Comparison of ENCODE assay signal across 31 mouse cellular contexts in the genomic region with DNA sequence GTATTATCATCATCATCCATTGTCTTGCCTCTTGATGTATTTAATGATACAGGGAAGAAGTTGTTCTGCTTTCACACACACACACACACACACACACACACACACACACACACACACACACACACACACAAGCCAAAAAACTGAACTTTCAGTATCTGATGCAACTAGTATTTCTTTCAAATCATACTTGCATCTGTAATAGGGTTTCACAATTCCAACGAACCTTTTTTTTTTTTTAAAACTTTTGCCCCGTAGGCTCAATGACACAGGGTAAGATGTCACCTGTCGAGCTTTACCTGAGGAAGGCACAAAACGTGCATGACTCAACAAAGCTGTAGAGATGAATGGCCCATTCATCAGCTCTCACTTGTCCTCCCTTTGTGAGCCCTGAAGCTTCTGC. TPM values are rescaled to one million over a fixed set of nuclear protein-coding genes. Genes with fewer than 3 reads are reported as not detected.
DNase-seq lines count a peak whose midpoint lies in the region; ATAC-seq and TF ChIP-seq lines count a peak whose summit lies in the region.
"Had no signal": no experiment of that assay in that cellular context is flagged by ENCODE, and none has a peak within 500 bp of the region (broad histone marks: within the 10 kb centered on the region; RNA-seq: fewer than 3 reads in every experiment).

No protein-coding gene starts in this region.

- H3K9me3 ChIP-seq in forebrain, embryonic 12.5 days = no peaks in the 10 kb centered on the region
- H3K9me3 ChIP-seq in forebrain, embryonic 14.5 days (replicated peaks; ENCODE audit: control insufficient read depth, low read length) = no peaks in the 10 kb centered on the region
- no peaks in the 10 kb centered on the region for H3K9me3 ChIP-seq in MEL (replicated peaks; ENCODE audit: insufficient read depth, low read length)
- H3K9me3 ChIP-seq in kidney, embryonic 14.5 days (ENCODE audit: control insufficient read depth, low read length) = no peaks in the 10 kb centered on the region
- H3K9me3 ChIP-seq: heart, embryonic 10.5 days; heart, embryonic 13.5 days had no signal

- no peak for TF ChIP-seq POLR2A in MEL (IDR thresholded peaks at IDR 0.05; ENCODE audit: control insufficient read depth in 1 of 2, insufficient read depth in 1 of 2, low read depth in 1 of 2, low read length in 2 of 2, poor library complexity in 1 of 2)

- H3K27ac ChIP-seq in forebrain, embryonic 12.5 days = 0 out of 2 replicates have a peak overlapping the region, but pooled peaks have one; percentile 79
- H3K27ac ChIP-seq in forebrain, embryonic 14.5 days (ENCODE audit: low read depth, low read length) = no peak overlapping the region
- no peak overlapping the region for H3K27ac ChIP-seq in MEL (ENCODE audit: control insufficient read depth, low read depth, low read length)
- H3K27ac ChIP-seq in kidney, embryonic 14.5 days (ENCODE audit: low read depth, low read length) = no peak overlapping the region
- H3K27ac ChIP-seq: gastrocnemius, adult 2 months; heart, adult 2 months; heart, embryonic 10.5 days; heart, embryonic 13.5 days; hindbrain, embryonic 14.5 days; hindbrain, postnatal 0 days had no signal

- H3K4me2 ChIP-seq in forebrain, embryonic 12.5 days = 0 out of 2 replicates have a peak overlapping the region, but pooled peaks have one; percentile 15
- no peak overlapping the region for H3K4me2 ChIP-seq in forebrain, embryonic 14.5 days (ENCODE audit: low read length)
- H3K4me2 ChIP-seq in kidney, embryonic 14.5 days (replicated peaks; ENCODE audit: low read depth, low read length) = no peak overlapping the region

- no peak overlapping the region for H3K4me3 ChIP-seq in forebrain, embryonic 12.5 days (replicated peaks)
- no peak overlapping the region for H3K4me3 ChIP-seq in forebrain, embryonic 14.5 days (ENCODE audit: low read depth, low read length)
- no peak overlapping the region for H3K4me3 ChIP-seq in MEL (ENCODE audit: control insufficient read depth in 1 of 2, insufficient read depth in 1 of 2, low read depth in 2 of 2, low read length in 2 of 2)
- H3K4me3 ChIP-seq in kidney, embryonic 14.5 days (ENCODE audit: low read length) = no peak overlapping the region
- H3K4me3 ChIP-seq: gastrocnemius, adult 2 months; heart, adult 2 months; heart, embryonic 13.5 days had no signal

- H3K9ac ChIP-seq in forebrain, embryonic 12.5 days = no peak overlapping the region
- H3K9ac ChIP-seq in forebrain, embryonic 14.5 days (ENCODE audit: low read length) = no peak overlapping the region
- peak overlapping the region; percentile 20; the same call in 1 of the 2 replicates for H3K9ac ChIP-seq in MEL (ENCODE audit: control insufficient read depth, low read depth, low read length, poor library complexity, severe bottlenecking)
- no peak overlapping the region for H3K9ac ChIP-seq in kidney, embryonic 14.5 days (ENCODE audit: low read depth, low read length)
- H3K9ac ChIP-seq: forebrain, postnatal 0 days; heart, embryonic 13.5 days; hindbrain, embryonic 14.5 days had no signal

- 9% methylated on average over 4 of the region's 4 CpGs for WGBS in forebrain, embryonic 12.5 days
- 6% methylated on average over 4 of the region's 4 CpGs for WGBS in forebrain, embryonic 14.5 days
- WGBS in kidney, embryonic 14.5 days = 61% methylated on average over 4 of the region's 4 CpGs

- ATAC-seq in forebrain, embryonic 12.5 days (ENCODE audit: low FRiP score) = no peak
- no peak for ATAC-seq in forebrain, embryonic 14.5 days
- ATAC-seq in granulocyte monocyte progenitor cell, adult 5-6 weeks (replicated peaks; ENCODE audit: poor library complexity, severe bottlenecking) = peak; percentile 31
- ATAC-seq in kidney, embryonic 14.5 days (ENCODE audit: low FRiP score, low TSS enrichment) = no peak
- ATAC-seq: forebrain, postnatal 0 days; hindbrain, postnatal 0 days; inflammation-experienced regulatory T-cells, adult 6 months; intestine, embryonic 16.5 days; Patski had no signal

- H3K4me1 ChIP-seq in forebrain, embryonic 12.5 days = peaks cover 44% of the 10 kb centered on the region
- peaks cover 9% of the 10 kb centered on the region for H3K4me1 ChIP-seq in forebrain, embryonic 14.5 days (ENCODE audit: control insufficient read depth, insufficient read depth, low read length)
- peaks cover 0 to 25% of the 10 kb centered on the region in 2 experiments; a peak in 3 of 4 replicates for H3K4me1 ChIP-seq in MEL (ENCODE audit: control insufficient read depth in 1 of 2, insufficient read depth in 2 of 2, low read length in 2 of 2)
- peaks cover 5% of the 10 kb centered on the region; the same call in 1 of the 2 replicates for H3K4me1 ChIP-seq in kidney, embryonic 14.5 days (ENCODE audit: control insufficient read depth, insufficient read depth, low read length)

- no peaks in the 10 kb centered on the region for H3K36me3 ChIP-seq in forebrain, embryonic 12.5 days (replicated peaks)
- H3K36me3 ChIP-seq in forebrain, embryonic 14.5 days (ENCODE audit: control insufficient read depth, insufficient read depth, low read length) = no peaks in the 10 kb centered on the region
- peaks cover 3 to 13% of the 10 kb centered on the region in 2 experiments for H3K36me3 ChIP-seq in MEL (ENCODE audit: control insufficient read depth in 1 of 2, insufficient read depth in 2 of 2, low read length in 2 of 2)
- H3K36me3 ChIP-seq in kidney, embryonic 14.5 days (ENCODE audit: control insufficient read depth, insufficient read depth, low read length) = 0 out of 2 replicates have a peak, but pooled peaks cover 3% of the 10 kb centered on the region

- H3K27me3 ChIP-seq in forebrain, embryonic 12.5 days = no peaks in the 10 kb centered on the region
- H3K27me3 ChIP-seq in forebrain, embryonic 14.5 days (replicated peaks; ENCODE audit: control insufficient read depth, insufficient read depth, low read length) = no peaks in the 10 kb centered on the region
- no peaks in the 10 kb centered on the region for H3K27me3 ChIP-seq in MEL (ENCODE audit: control insufficient read depth in 1 of 2, insufficient read depth in 2 of 2, low read length in 2 of 2)
- H3K27me3 ChIP-seq in kidney, embryonic 14.5 days (ENCODE audit: control insufficient read depth, insufficient read depth, low read length) = no peaks in the 10 kb centered on the region
- H3K27me3 ChIP-seq: heart, embryonic 13.5 days; Patski had no signal

- H3K79me2 ChIP-seq in MEL (ENCODE audit: control insufficient read depth, insufficient read depth, low read length, poor library complexity) = peaks cover 3% of the 10 kb centered on the region

- TF ChIP-seq EP300 in MEL (IDR thresholded peaks at IDR 0.05; ENCODE audit: low read depth in 1 of 2, low read length in 2 of 2) = no peak

- TF ChIP-seq CTCF in MEL (IDR thresholded peaks at IDR 0.05 in 2 of 3, conservative IDR thresholded peaks at IDR 0.05 in 1 of 3; ENCODE audit: control insufficient read depth in 1 of 3, insufficient read depth in 1 of 3, low read depth in 2 of 3, low read length in 3 of 3, poor library complexity in 1 of 3, severe bottlenecking in 1 of 3) = no peak

- no peak for TF ChIP-seq RAD21 in MEL (IDR thresholded peaks at IDR 0.05; ENCODE audit: low read depth, low read length)

- no peak for DNase-seq in forebrain, embryonic 14.5 days (ENCODE audit: low spot score)
- peak; percentile 53 for DNase-seq in 416B (ENCODE audit: low read depth)
- peak; percentile 13 for DNase-seq in MEL (ENCODE audit: low read depth, low spot score)
- DNase-seq: adrenal gland, postnatal 10 days; adrenal gland, postnatal 36 days; cerebellum, adult 18-20 months; cerebellum, adult 9-10 months; cerebellum, postnatal 14 days; forebrain, postnatal 0 days; gastrocnemius, adult 2 months; gastrocnemius, postnatal 14 days; heart, adult 2 months; heart, postnatal 14 days; heart, postnatal 4 days had no signal

RNA-seq across cellular contexts. Expression of a gene that starts 1.5 kb away (rescaled TPM):
- 45.5 and 48.6 TPM in 2 replicates for polyA plus RNA-seq in forebrain, embryonic 12.5 days (2016; fragmentation: Nextera tagmentation; extraction: Ambion mirVana)
- 52.7 and 57.0 TPM in 2 replicates for polyA plus RNA-seq in forebrain, embryonic 14.5 days (2014; fragmentation: Nextera tagmentation; extraction: Ambion mirVana)
- 15.9 and 19.0 TPM in 2 replicates for total RNA-seq in MEL (2012; rRNA removed)
- 10 to 100 TPM in 1 of 2 experiments, not detected in 1; 37.7 TPM for polyA plus RNA-seq in MEL (2012; ENCODE audit: insufficient read depth in 1 of 2, insufficient read length in 2 of 2, low read depth in 1 of 2, low replicate concordance in 2 of 2, missing spikeins in 1 of 2)
- 45.3 and 57.1 TPM in 2 replicates for total RNA-seq in granulocyte monocyte progenitor cell, adult 5-6 weeks (2014; fragmentation: Nextera tagmentation)
- 22.8 and 24.8 TPM in 2 replicates for total RNA-seq in granulocyte monocyte progenitor cell, adult 5-6 weeks (2017)
- 42.2 and 42.9 TPM in 2 replicates for polyA plus RNA-seq in kidney, embryonic 14.5 days (2014; fragmentation: Nextera tagmentation; extraction: Ambion mirVana)

RNA-seq across cellular contexts. Expression of a gene that starts 16.4 kb away (rescaled TPM):
- polyA plus RNA-seq in forebrain, embryonic 12.5 days (2016; fragmentation: Nextera tagmentation; extraction: Ambion mirVana) = 0.92 and 1.5 TPM in 2 replicates
- not detected in 2 replicates for polyA plus RNA-seq in forebrain, embryonic 14.5 days (2014; fragmentation: Nextera tagmentation; extraction: Ambion mirVana)
- total RNA-seq in MEL (2012; rRNA removed) = not detected in 2 replicates
- under 1 TPM in 1 of 2 experiments, not detected in 1; 0.01 TPM for polyA plus RNA-seq in MEL (2012; ENCODE audit: insufficient read depth in 1 of 2, insufficient read length in 2 of 2, low read depth in 1 of 2, low replicate concordance in 2 of 2, missing spikeins in 1 of 2)
- 2.1 and 13.9 TPM in 2 replicates for total RNA-seq in granulocyte monocyte progenitor cell, adult 5-6 weeks (2014; fragmentation: Nextera tagmentation)
- total RNA-seq in granulocyte monocyte progenitor cell, adult 5-6 weeks (2017) = 4.0 and 10.5 TPM in 2 replicates
- polyA plus RNA-seq in kidney, embryonic 14.5 days (2014; fragmentation: Nextera tagmentation; extraction: Ambion mirVana) = not detected in 2 replicates
- total RNA-seq: adrenal gland, adult 18-20 months; adrenal gland, postnatal 36 days; heart, adult 2 months; heart, postnatal 14 days; hindbrain, postnatal 0 days had no signal
- polyA plus RNA-seq: embryonic facial prominence, embryonic 14.5 days; forebrain, postnatal 0 days; frontal cortex, adult 2 months; heart, adult 2 months; heart, embryonic 16.5 days; hindbrain, postnatal 0 days; Patski had no signal

RNA-seq across cellular contexts. Expression of a gene that starts 33.8 kb away (rescaled TPM):
- polyA plus RNA-seq in forebrain, embryonic 12.5 days (2016; fragmentation: Nextera tagmentation; extraction: Ambion mirVana) = 3,644 and 3,855 TPM in 2 replicates
- polyA plus RNA-seq in forebrain, embryonic 14.5 days (2014; fragmentation: Nextera tagmentation; extraction: Ambion mirVana) = 2,465 and 2,793 TPM in 2 replicates
- 125 and 131 TPM in 2 replicates for total RNA-seq in MEL (2012; rRNA removed)
- 100 to 1,000 TPM; 186 to 230 TPM for polyA plus RNA-seq in MEL (2012; ENCODE audit: insufficient read depth in 1 of 2, insufficient read length in 2 of 2, low read depth in 1 of 2, low replicate concordance in 2 of 2, missing spikeins in 1 of 2)
- total RNA-seq in granulocyte monocyte progenitor cell, adult 5-6 weeks (2014; fragmentation: Nextera tagmentation) = 1,589 and 1,765 TPM in 2 replicates
- 943 and 964 TPM in 2 replicates for total RNA-seq in granulocyte monocyte progenitor cell, adult 5-6 weeks (2017)
- 3,172 and 3,245 TPM in 2 replicates for polyA plus RNA-seq in kidney, embryonic 14.5 days (2014; fragmentation: Nextera tagmentation; extraction: Ambion mirVana)

RNA-seq across cellular contexts. Expression of a gene that starts 51.4 kb away (rescaled TPM):
- not detected in 2 replicates for polyA plus RNA-seq in forebrain, embryonic 12.5 days (2016; fragmentation: Nextera tagmentation; extraction: Ambion mirVana)
- polyA plus RNA-seq in forebrain, embryonic 14.5 days (2014; fragmentation: Nextera tagmentation; extraction: Ambion mirVana) = not detected in 2 replicates
- not detected in 2 replicates for total RNA-seq in MEL (2012; rRNA removed)
- polyA plus RNA-seq in MEL (2012; ENCODE audit: insufficient read depth in 1 of 2, insufficient read length in 2 of 2, low read depth in 1 of 2, low replicate concordance in 2 of 2, missing spikeins in 1 of 2) = not detected
- not detected in 2 replicates for total RNA-seq in granulocyte monocyte progenitor cell, adult 5-6 weeks (2014; fragmentation: Nextera tagmentation)
- not detected in 2 replicates for total RNA-seq in granulocyte monocyte progenitor cell, adult 5-6 weeks (2017)
- polyA plus RNA-seq in kidney, embryonic 14.5 days (2014; fragmentation: Nextera tagmentation; extraction: Ambion mirVana) = not detected in 2 replicates
- total RNA-seq: adrenal gland, postnatal 36 days; ES-E14; forebrain, postnatal 0 days; gastrocnemius, adult 2 months; gastrocnemius, postnatal 14 days; heart, adult 2 months; heart, postnatal 14 days; heart, postnatal 4 days; hindbrain, postnatal 0 days had no signal
- polyA plus RNA-seq: embryonic facial prominence, embryonic 11.5 days; embryonic facial prominence, embryonic 14.5 days; forebrain, postnatal 0 days; frontal cortex, adult 2 months; heart, adult 2 months; heart, embryonic 10.5 days; heart, embryonic 13.5 days; hindbrain, embryonic 11.5 days; hindbrain, embryonic 14.5 days; hindbrain, postnatal 0 days; intestine, embryonic 16.5 days; Patski had no signal

RNA-seq across cellular contexts. Expression of a gene that starts 58.4 kb away (rescaled TPM):
- polyA plus RNA-seq in forebrain, embryonic 12.5 days (2016; fragmentation: Nextera tagmentation; extraction: Ambion mirVana) = 0.62 and 0.96 TPM in 2 replicates
- polyA plus RNA-seq in forebrain, embryonic 14.5 days (2014; fragmentation: Nextera tagmentation; extraction: Ambion mirVana) = 0.72 and 1.9 TPM in 2 replicates
- total RNA-seq in MEL (2012; rRNA removed) = 0.65 and 0.72 TPM in 2 replicates
- polyA plus RNA-seq in MEL (2012; ENCODE audit: insufficient read depth in 1 of 2, insufficient read length in 2 of 2, low read depth in 1 of 2, low replicate concordance in 2 of 2, missing spikeins in 1 of 2) = 1 to 10 TPM in 1 of 2 experiments, not detected in 1; 2.3 TPM
- 0.38 and 1.3 TPM in 2 replicates for total RNA-seq in granulocyte monocyte progenitor cell, adult 5-6 weeks (2014; fragmentation: Nextera tagmentation)
- total RNA-seq in granulocyte monocyte progenitor cell, adult 5-6 weeks (2017) = not detected in 2 replicates
- 4.5 and 6.0 TPM in 2 replicates for polyA plus RNA-seq in kidney, embryonic 14.5 days (2014; fragmentation: Nextera tagmentation; extraction: Ambion mirVana)
- total RNA-seq: adrenal gland, postnatal 36 days; gastrocnemius, adult 2 months; gastrocnemius, postnatal 14 days; heart, adult 2 months; heart, postnatal 4 days had no signal
- polyA plus RNA-seq: heart, embryonic 13.5 days had no signal

Comparison
In these comparisons a context has a peak if more than half of its experiments do, and no peak if none do; other contexts are left out.
1. RNA of a gene that starts 33.8 kb away (polyA plus RNA-seq): 3,644 to 3,855 TPM in forebrain, embryonic 12.5 days, 3,172 to 3,245 TPM in kidney, embryonic 14.5 days and 2,465 to 2,793 TPM in forebrain, embryonic 14.5 days; 186 to 230 TPM in MEL; every median in the first group is over 10 times any median in the second.